Mouse (Mus musculus): Measurements from ENCODE around the gene Shld1. TPM values are rescaled to one million over a fixed set of nuclear protein-coding genes. Genes with fewer than 3 reads are reported as not detected.

Gene Shld1
- polyA plus RNA-seq (2017; shearing (Covaris generic)): 32.7 TPM

DNA sequence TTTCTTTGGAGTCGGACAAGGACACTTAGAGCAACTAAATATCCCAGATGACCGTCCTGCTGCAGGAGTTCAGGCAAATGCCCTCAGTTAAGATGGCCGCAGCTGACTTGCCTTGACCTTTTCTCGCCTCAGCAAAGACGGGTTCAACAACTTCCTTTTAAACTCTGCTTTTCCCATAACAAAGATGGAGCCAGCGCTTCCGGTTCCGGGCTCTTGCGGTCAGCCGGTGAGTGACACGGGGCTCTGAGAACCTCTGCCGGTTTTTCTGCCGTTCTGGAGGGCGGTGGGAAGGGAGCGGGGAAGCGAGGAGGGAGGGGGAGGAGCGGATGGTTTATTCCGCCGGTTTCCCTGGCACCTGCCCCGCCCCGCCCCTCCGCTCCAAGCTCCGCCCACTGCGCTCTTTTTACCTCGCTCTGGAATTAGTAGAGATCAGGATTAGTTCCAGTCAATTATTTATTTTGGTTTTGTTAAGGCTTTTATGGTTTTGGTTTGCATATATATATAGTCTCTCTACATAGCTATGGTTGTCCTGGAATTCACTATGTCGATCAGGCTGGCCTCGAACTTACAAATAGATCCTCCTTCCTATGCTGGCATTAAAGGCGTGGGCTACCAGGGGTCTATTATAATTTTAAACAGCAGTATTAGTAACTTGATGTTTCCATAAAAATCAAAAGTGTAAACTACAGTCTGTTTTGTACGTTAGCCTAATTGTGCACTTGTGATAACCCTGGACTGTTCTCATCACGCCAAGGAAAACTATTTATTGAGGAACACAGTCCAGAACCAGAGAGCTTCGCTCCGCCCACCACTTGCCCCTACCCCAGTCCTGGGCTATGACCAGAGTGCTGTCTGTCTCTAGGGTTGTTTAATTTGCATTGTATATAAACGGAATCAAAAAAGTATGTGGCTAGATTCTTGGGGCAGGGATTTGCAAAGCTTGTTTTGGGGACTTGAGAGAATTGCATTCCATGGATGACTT, at the start of gene Shld1:
TSS of gene Shld1 (plus strand) at position 176 of the 982 bp plus-strand sequence.

DNA sequence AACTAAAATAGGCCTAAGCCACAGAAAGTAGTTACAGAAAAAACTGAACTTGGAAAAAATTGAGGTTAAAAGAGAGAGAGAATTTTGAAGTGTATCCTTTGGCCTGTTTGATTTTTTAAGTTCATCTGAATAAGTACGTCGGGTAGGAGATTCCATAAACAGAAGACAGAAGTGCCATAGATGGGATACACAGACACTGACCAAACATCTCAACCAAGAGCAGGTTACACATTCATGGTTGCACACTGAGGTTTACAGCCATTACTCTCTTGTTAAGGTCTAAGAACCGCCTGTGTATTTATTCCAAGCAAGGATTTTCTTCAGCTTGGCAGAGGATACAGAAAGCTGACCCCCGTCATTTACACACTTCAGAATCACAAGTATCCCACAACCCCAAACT, 94.2 kb downstream of the Shld1 start, which contains the start of gene Chgb:
TSS of gene Chgb (plus strand) at position 301 of the 400 bp plus-strand sequence.

Other genes with a start within 250 kb of the Shld1 start
- gene Gpcpd1, start 99.2 kb upstream of the Shld1 start, polyA plus RNA-seq (2017; shearing (Covaris generic)): 96.3 TPM
- gene Chgb, start 94.3 kb downstream of the Shld1 start, polyA plus RNA-seq (2017; shearing (Covaris generic)): not detected
- 46.2 TPM for gene Trmt6, start 129.1 kb downstream of the Shld1 start, polyA plus RNA-seq (2017; shearing (Covaris generic))
- 2.2 TPM for gene Mcm8, start 129.2 kb downstream of the Shld1 start, polyA plus RNA-seq (2017; shearing (Covaris generic))
- 25.8 TPM for gene Crls1, start 159.7 kb downstream of the Shld1 start, polyA plus RNA-seq (2017; shearing (Covaris generic))
- gene Lrrn4, start 194.0 kb downstream of the Shld1 start, polyA plus RNA-seq (2017; shearing (Covaris generic)): 0.66 TPM